Comparison of ENCODE assay signal across 27 mouse cellular contexts in genomic region chr2:178483462-178483861, GRCm38 (mm10). TPM values are rescaled to one million over a fixed set of nuclear protein-coding genes. Genes with fewer than 3 reads are reported as not detected.
DNase-seq lines count a peak whose midpoint lies in the region; ATAC-seq and TF ChIP-seq lines count a peak whose summit lies in the region.
"Had no signal": no experiment of that assay in that cellular context is flagged by ENCODE, and none has a peak within 500 bp of the region (broad histone marks: within the 10 kb centered on the region; RNA-seq: fewer than 3 reads in every experiment).

No protein-coding gene starts in this region.

- no peak overlapping the region for H3K4me3 ChIP-seq in midbrain, postnatal 0 days (ENCODE audit: low read depth, low read length)
- H3K4me3 ChIP-seq in midbrain, embryonic 11.5 days (ENCODE audit: low read depth, low read length): no peak overlapping the region
- no peak overlapping the region for H3K4me3 ChIP-seq in embryonic facial prominence, embryonic 13.5 days
- H3K4me3 ChIP-seq: forebrain, embryonic 13.5 days; heart, adult 2 months; heart, embryonic 15.5 days; hindbrain, embryonic 13.5 days had no signal

- WGBS in midbrain, postnatal 0 days: 38% methylated on average over 10 of the region's 10 CpGs
- WGBS in midbrain, embryonic 11.5 days: 52% methylated on average over 10 of the region's 10 CpGs
- 25% methylated on average over 10 of the region's 10 CpGs for WGBS in embryonic facial prominence, embryonic 13.5 days

- H3K4me1 ChIP-seq in midbrain, postnatal 0 days (ENCODE audit: insufficient read depth, low read length): no peaks in the 10 kb centered on the region
- H3K4me1 ChIP-seq in midbrain, embryonic 11.5 days (ENCODE audit: control insufficient read depth, insufficient read depth, low read length): no peaks in the 10 kb centered on the region
- H3K4me1 ChIP-seq in embryonic facial prominence, embryonic 13.5 days: peaks cover 7% of the 10 kb centered on the region; the same call in 1 of the 2 replicates
- H3K4me1 ChIP-seq: heart, embryonic 15.5 days had no signal

- no peak overlapping the region for H3K4me2 ChIP-seq in midbrain, postnatal 0 days (ENCODE audit: low read depth, low read length, poor library complexity, severe bottlenecking)
- no peak overlapping the region for H3K4me2 ChIP-seq in midbrain, embryonic 11.5 days
- peak overlapping the region; percentile 18; the same call in 1 of the 2 replicates for H3K4me2 ChIP-seq in embryonic facial prominence, embryonic 13.5 days
- H3K4me2 ChIP-seq: forebrain, embryonic 13.5 days; heart, embryonic 11.5 days; heart, embryonic 15.5 days; hindbrain, embryonic 13.5 days had no signal

- H3K36me3 ChIP-seq in midbrain, postnatal 0 days (ENCODE audit: insufficient read depth, low read length): no peaks in the 10 kb centered on the region
- H3K36me3 ChIP-seq in midbrain, embryonic 11.5 days (ENCODE audit: control insufficient read depth, insufficient read depth, low read length): no peaks in the 10 kb centered on the region
- H3K36me3 ChIP-seq in embryonic facial prominence, embryonic 13.5 days: no peaks in the 10 kb centered on the region
- H3K36me3 ChIP-seq: heart, embryonic 15.5 days; hindbrain, embryonic 13.5 days had no signal

- no peak overlapping the region for H3K9ac ChIP-seq in midbrain, postnatal 0 days (replicated peaks; ENCODE audit: low read length, poor library complexity, severe bottlenecking)
- H3K9ac ChIP-seq in midbrain, embryonic 11.5 days (ENCODE audit: low read length): no peak overlapping the region
- H3K9ac ChIP-seq in embryonic facial prominence, embryonic 13.5 days: no peak overlapping the region
- H3K9ac ChIP-seq: forebrain, embryonic 13.5 days; forebrain, postnatal 0 days; heart, embryonic 15.5 days; hindbrain, embryonic 13.5 days had no signal

- ATAC-seq in midbrain, postnatal 0 days (ENCODE audit: low FRiP score): 0 out of 2 replicates have a peak, but pooled peaks have one; percentile 31
- ATAC-seq in midbrain, embryonic 11.5 days (ENCODE audit: low FRiP score): no peak
- no peak for ATAC-seq in embryonic facial prominence, embryonic 13.5 days (ENCODE audit: insufficient number of reproducible peaks, insufficient read depth, low FRiP score, low TSS enrichment, low read depth)
- no peak for ATAC-seq in erythroblast, adult 5-6 weeks (replicated peaks; ENCODE audit: low FRiP score, poor library complexity, severe bottlenecking)
- ATAC-seq: CD4-positive, CD25-positive, alpha-beta regulatory T cell, adult 4 months; forebrain, embryonic 13.5 days; forebrain, postnatal 0 days; Patski had no signal

- H3K27ac ChIP-seq in midbrain, postnatal 0 days (ENCODE audit: low read depth, low read length): no peak overlapping the region
- no peak overlapping the region for H3K27ac ChIP-seq in midbrain, embryonic 11.5 days (ENCODE audit: low read depth, low read length)
- H3K27ac ChIP-seq in embryonic facial prominence, embryonic 13.5 days: no peak overlapping the region; the same call in 1 of the 2 replicates
- H3K27ac ChIP-seq: forebrain, embryonic 13.5 days; heart, adult 2 months; heart, embryonic 15.5 days; hindbrain, embryonic 13.5 days had no signal

- DNase-seq in embryo, embryonic 11 days: peak; percentile 20
- no peak for DNase-seq in embryo, embryonic 10 days (ENCODE audit: low spot score)
- no peak for DNase-seq in midbrain, postnatal 0 days (ENCODE audit: low spot score)
- no peak for DNase-seq in midbrain, embryonic 11.5 days (ENCODE audit: low spot score, missing footprints)
- no peak for DNase-seq in T-cell, adult 2 months (ENCODE audit: low spot score)
- DNase-seq: adrenal gland, adult 8-10 months; adrenal gland, postnatal 36 days; B cell, adult 2 months; cerebellum, adult 11 months; cerebellum, adult 8-10 months; cerebellum, postnatal 14 days; forebrain, postnatal 0 days; gastrocnemius, postnatal 14 days; heart, adult 2 months; heart, postnatal 14 days had no signal

- H3K27me3 ChIP-seq in midbrain, postnatal 0 days (ENCODE audit: insufficient read depth, low read length): no peaks in the 10 kb centered on the region
- no peaks in the 10 kb centered on the region for H3K27me3 ChIP-seq in midbrain, embryonic 11.5 days (ENCODE audit: control insufficient read depth, insufficient read depth, low read length)
- H3K27me3 ChIP-seq in embryonic facial prominence, embryonic 13.5 days: no peaks in the 10 kb centered on the region
- H3K27me3 ChIP-seq: forebrain, embryonic 13.5 days; heart, embryonic 15.5 days; hindbrain, embryonic 13.5 days had no signal

- no peaks in the 10 kb centered on the region for H3K9me3 ChIP-seq in midbrain, postnatal 0 days (ENCODE audit: low read length)
- H3K9me3 ChIP-seq in midbrain, embryonic 11.5 days (ENCODE audit: control insufficient read depth, low read length): no peaks in the 10 kb centered on the region; the same call in 1 of the 2 replicates
- H3K9me3 ChIP-seq in embryonic facial prominence, embryonic 13.5 days: no peaks in the 10 kb centered on the region
- H3K9me3 ChIP-seq: forebrain, embryonic 13.5 days; heart, embryonic 15.5 days had no signal

- no peak for TF ChIP-seq CTCF in midbrain, postnatal 0 days (IDR thresholded peaks at IDR 0.05)

RNA-seq across cellular contexts. Expression of gene Cdh26, which starts 53.1 kb away (rescaled TPM):
- total RNA-seq in midbrain, postnatal 0 days (2014; rRNA removed): 0.49 and 11.5 TPM in 2 replicates
- 0.29 and 0.32 TPM in 2 replicates for polyA plus RNA-seq in midbrain, postnatal 0 days (2015; fragmentation: Nextera tagmentation; extraction: Ambion mirVana)
- 0.14 TPM in 1 of 2 replicates, not detected in the other for polyA plus RNA-seq in midbrain, embryonic 11.5 days (2014; fragmentation: Nextera tagmentation; extraction: Ambion mirVana)
- 0.59 and 1.7 TPM in 2 replicates for polyA plus RNA-seq in embryonic facial prominence, embryonic 13.5 days (2015; fragmentation: Nextera tagmentation; extraction: Ambion mirVana)
- total RNA-seq in erythroblast, adult 5-6 weeks (2015; ENCODE audit: low replicate concordance): not detected in 2 replicates
- not detected in 2 replicates for total RNA-seq in erythroblast, adult 5-6 weeks (2017; ENCODE audit: low replicate concordance)
- total RNA-seq: adrenal gland, adult 8-10 months; common myeloid progenitor, adult 5-6 weeks; gastrocnemius, adult 18-20 months; gastrocnemius, postnatal 14 days; heart, adult 2 months; hematopoietic stem cell, adult 5-6 weeks; MEL had no signal
- polyA plus RNA-seq: CD4-positive, CD25-positive, alpha-beta regulatory T cell, adult 4 months; forebrain, embryonic 13.5 days; heart, embryonic 15.5 days; Patski had no signal
